Mouse (Mus musculus) hindbrain, embryonic 12.5 days (tissue): ENCODE measurements around the gene Bckdk. TPM values are rescaled to one million over a fixed set of nuclear protein-coding genes. Genes with fewer than 3 reads are reported as not detected.

Source experiments
- ATAC-seq: fragments of 200-750 bp; cut with Nextera tagmentation; 2 replicates; pipeline ENCODE4 v1.8.0; 2017; ENCODE audit warnings: moderate TSS enrichment; ENCODE audit not compliant: low FRiP score
- H3K27ac ChIP-seq: fragments of 300-500 bp; sonication (generic); 2 replicates; pipeline ENCODE4 v1.5.1; 2016; ENCODE audit warnings: mild to moderate bottlenecking
- H3K27me3 ChIP-seq: fragments of 300-500 bp; sonication (generic); 2 replicates; pipeline ENCODE4 v1.6.1; 2016; ENCODE audit warnings: mild to moderate bottlenecking
- H3K36me3 ChIP-seq: fragments of 300-500 bp; sonication (generic); 2 replicates; pipeline ENCODE4 v1.6.1; 2016; ENCODE audit warnings: mild to moderate bottlenecking
- H3K4me1 ChIP-seq: fragments of 300-500 bp; sonication (generic); 2 replicates; pipeline ENCODE4 v1.6.1; 2016
- H3K4me2 ChIP-seq: fragments of 300-500 bp; sonication (generic); replicated peaks from 2 replicates; pipeline ENCODE4 v1.6.1; 2016; ENCODE audit warnings: mild to moderate bottlenecking
- H3K4me3 ChIP-seq: fragments of 300-500 bp; sonication (generic); 2 replicates; pipeline ENCODE4 v1.5.1; 2016; ENCODE audit warnings: mild to moderate bottlenecking
- H3K9ac ChIP-seq: fragments of 300-500 bp; sonication (generic); 2 replicates; pipeline ENCODE4 v1.6.1; 2016; ENCODE audit warnings: mild to moderate bottlenecking, moderate library complexity
- H3K9me3 ChIP-seq: fragments of 300-500 bp; sonication (generic); replicated peaks from 2 replicates; pipeline ENCODE4 v1.6.1; 2016; ENCODE audit warnings: mild to moderate bottlenecking
- WGBS: fragments of 180-500 bp; shearing (Covaris S2); methylation state at CpG from one replicate; pipeline ENCODE4 v1.1.7; 2016; 5-methylcytosine and 5-hydroxymethylcytosine counted together
- polyA plus RNA-seq: library from polyadenylated mRNA; unstranded; fragments of >200 nt; fragmentation: Nextera tagmentation; extraction: Ambion mirVana; gene quantifications from 2 replicates; pipeline ENCODE4 v1.2.1, GENCODE M21; 2016

Bckdk gene
- 74.4 and 75.1 TPM in 2 replicates for polyA plus RNA-seq

- ATAC-seq, result peak; percentile 91
- 9% methylated on average over 38 of the region's 38 CpGs for WGBS
- H3K9me3 ChIP-seq, result no peaks in the 10 kb centered on the region
- peaks cover 38% of the 10 kb centered on the region for H3K36me3 ChIP-seq
- H3K9ac ChIP-seq, result peak within 1 kb of the TSS; percentile 80
- peak within 1 kb of the TSS; percentile 56 for H3K4me3 ChIP-seq
- peaks cover 10% of the 10 kb centered on the region for H3K4me1 ChIP-seq
- no peaks in the 10 kb centered on the region for H3K27me3 ChIP-seq
- peak within 1 kb of the TSS; percentile 70 for H3K27ac ChIP-seq
- H3K4me2 ChIP-seq, result peak within 1 kb of the TSS; percentile 84
Observed at GRCm38 (mm10) chr7:127903971-127904796, at the start of gene Bckdk. Gene Bckdk, plus strand, starts transcription at chr7:127904082.

GRCm38 (mm10) chr7:127858258-127858657, 45.6 kb upstream of the Bckdk start:
- no peak overlapping the region for H3K4me2 ChIP-seq
- H3K27ac ChIP-seq, result no peak overlapping the region
- 97% methylated on average over 6 of the region's 6 CpGs for WGBS
- ATAC-seq, result no peak
- no peaks in the 10 kb centered on the region for H3K4me1 ChIP-seq
- H3K4me3 ChIP-seq, result no peak overlapping the region
- no peak overlapping the region for H3K9ac ChIP-seq
- no peaks in the 10 kb centered on the region for H3K27me3 ChIP-seq
- no peaks in the 10 kb centered on the region for H3K9me3 ChIP-seq
- peaks cover 3% of the 10 kb centered on the region; the same call in 1 of the 2 replicates for H3K36me3 ChIP-seq

GRCm38 (mm10) chr7:127866434-127866833, 37.4 kb upstream of the Bckdk start:
- no peak overlapping the region for H3K4me3 ChIP-seq
- no peak overlapping the region for H3K27ac ChIP-seq
- H3K36me3 ChIP-seq, result peaks cover 50% of the 10 kb centered on the region
- H3K9me3 ChIP-seq, result no peaks in the 10 kb centered on the region
- H3K4me2 ChIP-seq, result no peak overlapping the region
- H3K27me3 ChIP-seq, result no peaks in the 10 kb centered on the region
- ATAC-seq, result no peak
- H3K4me1 ChIP-seq, result no peaks in the 10 kb centered on the region
- H3K9ac ChIP-seq, result no peak overlapping the region
- WGBS, result 94% methylated on average over 12 of the region's 12 CpGs

- Histone ChIP-seq H3K4me3 (no peak overlapping the region), H3K4me2 (no peak overlapping the region), H3K27me3 (no peaks in the 10 kb centered on the region), H3K9ac (no peak overlapping the region), H3K27ac (no peak overlapping the region), H3K36me3 (peaks cover 59% of the 10 kb centered on the region), H3K4me1 (no peaks in the 10 kb centered on the region), H3K9me3 (no peaks in the 10 kb centered on the region)
- 96% methylated on average over 18 of the region's 18 CpGs for WGBS
- no peak for ATAC-seq
Observed at GRCm38 (mm10) chr7:127867641-127868040, 36.2 kb upstream of the Bckdk start.

- ATAC-seq, result no peak
- peaks cover 57% of the 10 kb centered on the region for H3K36me3 ChIP-seq
- peaks cover 14% of the 10 kb centered on the region for H3K4me1 ChIP-seq
- 87% methylated on average over 3 of the region's 3 CpGs for WGBS
- H3K4me3 ChIP-seq, result no peak overlapping the region
- no peak overlapping the region for H3K9ac ChIP-seq
- no peaks in the 10 kb centered on the region for H3K27me3 ChIP-seq
- no peak overlapping the region for H3K4me2 ChIP-seq
- no peaks in the 10 kb centered on the region for H3K9me3 ChIP-seq
- 0 out of 2 replicates have a peak overlapping the region, but pooled peaks have one; percentile 12 for H3K27ac ChIP-seq
Observed at GRCm38 (mm10) chr7:127869149-127869810, 34.6 kb upstream of the Bckdk start.

GRCm38 (mm10) chr7:127870136-127870821, 33.6 kb upstream of the Bckdk start:
- Histone ChIP-seq H3K4me1 (peaks cover 18% of the 10 kb centered on the region), H3K4me2 (no peak overlapping the region), H3K27ac (no peak overlapping the region), H3K9ac (no peak overlapping the region), H3K36me3 (peaks cover 47% of the 10 kb centered on the region), H3K9me3 (no peaks in the 10 kb centered on the region), H3K4me3 (no peak overlapping the region), H3K27me3 (no peaks in the 10 kb centered on the region)
- ATAC-seq, result no peak
- 81% methylated on average over 5 of the region's 5 CpGs for WGBS

GRCm38 (mm10) chr7:127874812-127875626, 28.9 kb upstream of the Bckdk start:
- Histone ChIP-seq H3K27me3 (no peaks in the 10 kb centered on the region), H3K36me3 (peaks cover 36% of the 10 kb centered on the region), H3K27ac (peak overlapping the region; percentile 96), H3K9me3 (no peaks in the 10 kb centered on the region), H3K4me2 (peak overlapping the region; percentile 86), H3K9ac (peak overlapping the region; percentile 96), H3K4me1 (peaks cover 31% of the 10 kb centered on the region), H3K4me3 (peak overlapping the region; percentile 81)
- WGBS, result 5% methylated on average over 20 of the region's 20 CpGs
- ATAC-seq, result peak; percentile 51

GRCm38 (mm10) chr7:127875627-127876001, 28.3 kb upstream of the Bckdk start:
- peak overlapping the region; percentile 86 for H3K4me2 ChIP-seq

GRCm38 (mm10) chr7:127876041-127876466, 27.8 kb upstream of the Bckdk start, which contains the start of gene Zfp646:
Gene Zfp646, plus strand, starts transcription at chr7:127876221.
- no peaks in the 10 kb centered on the region for H3K9me3 ChIP-seq
- under 1% methylated on average over 41 of the region's 41 CpGs for WGBS
- H3K4me1 ChIP-seq, result peaks cover 31% of the 10 kb centered on the region
- H3K9ac ChIP-seq, result peak within 1 kb of the TSS; percentile 96
- peak; percentile 89 for ATAC-seq
- no peaks in the 10 kb centered on the region for H3K27me3 ChIP-seq
- peaks cover 42% of the 10 kb centered on the region for H3K36me3 ChIP-seq
- H3K4me3 ChIP-seq, result peak within 1 kb of the TSS; percentile 81
- H3K4me2 ChIP-seq, result peak within 1 kb of the TSS; percentile 86
- H3K27ac ChIP-seq, result peak within 1 kb of the TSS; percentile 96

More at GRCm38 (mm10) chr7:127875627-127876001, 28.3 kb upstream of the Bckdk start:
- ATAC-seq, result peak; percentile 96
- H3K4me3 ChIP-seq, result peak overlapping the region; percentile 81
- peaks cover 39% of the 10 kb centered on the region for H3K36me3 ChIP-seq
- peak overlapping the region; percentile 96 for H3K27ac ChIP-seq
- peak overlapping the region; percentile 96 for H3K9ac ChIP-seq
- no peaks in the 10 kb centered on the region for H3K9me3 ChIP-seq
- peaks cover 31% of the 10 kb centered on the region for H3K4me1 ChIP-seq
- no peaks in the 10 kb centered on the region for H3K27me3 ChIP-seq
- WGBS, result under 1% methylated on average over 39 of the region's 43 CpGs

- peaks cover 46% of the 10 kb centered on the region for H3K36me3 ChIP-seq
Observed at GRCm38 (mm10) chr7:127876467-127877348, 27.2 kb upstream of the Bckdk start, which contains the start of gene Zfp668. Gene Zfp668, minus strand, starts transcription at chr7:127876828.

More at GRCm38 (mm10) chr7:127876467-127877348, 27.2 kb upstream of the Bckdk start, which contains the start of gene Zfp668:
- H3K4me2 ChIP-seq, result peak within 1 kb of the TSS; percentile 86
- H3K9me3 ChIP-seq, result no peaks in the 10 kb centered on the region
- under 1% methylated on average over 60 of the region's 60 CpGs for WGBS
- peak within 1 kb of the TSS; percentile 81 for H3K4me3 ChIP-seq
- H3K9ac ChIP-seq, result peak within 1 kb of the TSS; percentile 96
- ATAC-seq, result peak; percentile 61
- H3K27me3 ChIP-seq, result no peaks in the 10 kb centered on the region
- peaks cover 31% of the 10 kb centered on the region for H3K4me1 ChIP-seq
- peak within 1 kb of the TSS; percentile 96 for H3K27ac ChIP-seq
